Mouse (Mus musculus): ENCODE measurements around the gene Gm49366.
"Not testable (repeated sequence)": the region's sequence is repeated elsewhere in the genome, so short reads cannot be mapped to it uniquely, and the experiment has no call there.

Gm49366 gene

DNA sequence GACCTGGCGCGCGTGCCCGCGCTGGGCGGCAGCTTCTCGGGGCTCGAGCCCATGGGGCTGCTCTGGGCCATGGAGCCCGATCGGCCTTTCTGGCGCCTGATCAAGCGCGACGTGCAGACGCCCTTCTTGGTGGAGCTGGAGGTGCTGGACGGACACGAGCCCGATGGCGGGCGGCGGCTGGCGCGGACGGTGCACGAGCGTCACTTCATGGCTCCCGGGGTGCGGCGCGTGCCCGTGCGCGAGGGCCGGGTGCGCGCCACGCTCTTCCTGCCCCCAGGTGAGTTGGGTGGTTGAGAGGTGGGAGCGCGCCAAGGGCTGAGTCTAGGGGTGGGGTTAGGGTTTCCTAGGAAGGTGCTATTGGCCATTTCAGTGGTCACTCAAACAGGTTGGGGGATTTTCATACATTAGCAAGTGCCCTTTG is at the start of gene Gm49366:
Gene Gm49366, plus strand, starts transcription at position 245 of the 421 bp plus-strand sequence.
- DNase-seq (ENCODE audit: low spot score in 2 of 2): not testable (repeated sequence)

DNA sequence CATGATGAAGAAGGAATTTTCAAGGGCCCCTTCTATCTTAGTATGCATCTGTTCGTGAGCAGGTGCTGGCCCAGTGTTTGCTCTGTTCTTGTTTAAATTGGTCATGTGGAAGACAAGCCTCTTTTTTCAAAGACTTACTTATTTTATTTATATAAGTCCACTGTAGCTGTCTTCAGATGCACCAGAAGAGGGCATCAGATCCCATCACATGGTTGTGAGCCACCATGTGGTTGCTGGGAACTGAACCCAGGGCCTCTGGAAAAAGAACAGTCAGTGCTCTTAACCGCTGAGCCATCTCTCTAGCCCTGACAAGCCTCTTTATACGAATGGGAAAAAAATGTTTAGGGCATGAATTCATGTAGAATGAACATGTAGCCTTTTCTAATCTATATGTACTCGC is 49.4 kb upstream of the Gm49366 start:
- DNase-seq (ENCODE audit: low spot score in 2 of 2): no peak

GRCm38 (mm10) chr12:83997221-83997620 is 41.5 kb upstream of the Gm49366 start:
- DNase-seq (ENCODE audit: low spot score in 2 of 2): peak in 1 of 2 experiments; percentile 26

DNA sequence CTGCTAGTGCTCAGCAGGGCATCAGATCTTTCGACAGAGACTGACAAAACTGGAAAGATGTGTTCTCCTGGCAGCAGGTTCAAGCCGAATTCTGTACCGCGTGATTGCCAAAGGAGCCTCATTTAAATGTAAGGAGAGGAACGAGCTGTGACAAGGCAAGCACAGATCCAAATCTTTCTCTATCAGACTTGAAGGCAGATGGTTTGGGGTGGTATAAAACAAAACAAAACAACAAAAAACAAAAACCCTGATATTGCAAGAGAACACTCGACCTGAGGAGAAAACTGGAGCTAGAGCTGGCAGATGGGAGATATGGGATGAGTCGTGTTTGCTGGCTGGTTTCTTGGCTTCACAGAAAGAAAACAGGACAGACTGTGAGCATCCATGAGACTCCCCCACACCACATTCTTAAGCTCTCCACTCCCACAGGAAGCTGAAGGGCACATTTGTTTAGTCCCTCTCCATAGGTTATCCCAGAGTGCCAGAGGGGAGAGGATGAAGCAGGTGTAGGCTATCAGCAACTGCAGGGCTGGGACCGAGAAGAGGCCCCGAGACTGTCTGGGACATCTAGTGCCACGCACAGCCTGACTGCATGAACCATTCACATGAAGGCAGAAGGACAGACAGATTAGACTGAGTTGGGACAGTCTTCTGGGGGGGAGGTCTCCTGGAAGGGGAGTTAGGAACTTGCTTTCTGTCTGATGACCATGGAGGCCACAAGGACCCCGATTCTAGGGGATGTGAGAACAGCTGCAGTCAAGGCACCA is 40.2 kb upstream of the Gm49366 start:
- no peak for DNase-seq (ENCODE audit: low spot score in 2 of 2)

GRCm38 (mm10) chr12:83999237-83999636 is 39.5 kb upstream of the Gm49366 start:
- DNase-seq (ENCODE audit: low spot score in 2 of 2): peak; percentile 18 to 27

DNA sequence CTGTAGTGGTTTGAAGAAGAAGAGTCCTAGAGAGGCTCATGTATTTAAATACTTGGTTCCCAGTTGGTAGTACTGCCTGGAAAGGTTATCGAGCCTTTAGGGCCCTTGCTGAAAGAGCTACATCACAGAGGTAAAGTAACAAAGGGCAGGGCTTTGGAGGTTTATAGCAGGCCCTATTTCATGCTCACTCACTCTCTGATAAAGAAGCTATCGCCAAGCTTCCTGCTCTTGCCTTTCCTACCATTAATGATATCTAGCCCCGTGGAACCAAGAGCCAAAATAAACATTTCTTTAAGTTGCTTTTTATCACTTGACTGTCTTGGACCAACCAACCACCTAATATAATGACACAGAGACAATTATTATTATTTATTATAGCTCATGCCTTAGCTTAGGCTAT is 38.3 kb upstream of the Gm49366 start:
- DNase-seq (ENCODE audit: low spot score in 2 of 2): no peak

- no peak for DNase-seq (ENCODE audit: low spot score in 2 of 2)
These were observed 34.9 kb upstream of the Gm49366 start for GRCm38 (mm10) chr12:84003866-84004265.

DNA sequence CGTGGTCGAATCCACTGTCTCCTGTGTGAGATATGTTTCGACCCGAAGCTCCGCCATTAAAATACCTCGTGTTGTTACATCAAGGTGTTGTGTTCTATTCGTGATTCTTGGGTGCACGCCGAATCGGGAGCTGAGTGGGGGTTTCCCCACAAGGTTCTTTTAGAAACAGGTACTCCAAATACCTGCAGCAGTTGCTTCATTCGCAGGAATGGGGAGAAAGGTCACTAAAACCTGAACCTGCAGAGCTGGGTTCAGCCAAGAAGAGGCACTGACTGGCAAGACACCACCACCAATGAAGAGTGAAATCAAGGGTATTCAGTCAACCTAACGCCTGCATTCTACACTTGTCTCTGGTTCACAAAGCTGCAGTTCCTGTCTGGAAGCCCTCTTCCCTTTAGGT is 30.5 kb upstream of the Gm49366 start:
- DNase-seq (ENCODE audit: low spot score in 2 of 2): no peak

DNA sequence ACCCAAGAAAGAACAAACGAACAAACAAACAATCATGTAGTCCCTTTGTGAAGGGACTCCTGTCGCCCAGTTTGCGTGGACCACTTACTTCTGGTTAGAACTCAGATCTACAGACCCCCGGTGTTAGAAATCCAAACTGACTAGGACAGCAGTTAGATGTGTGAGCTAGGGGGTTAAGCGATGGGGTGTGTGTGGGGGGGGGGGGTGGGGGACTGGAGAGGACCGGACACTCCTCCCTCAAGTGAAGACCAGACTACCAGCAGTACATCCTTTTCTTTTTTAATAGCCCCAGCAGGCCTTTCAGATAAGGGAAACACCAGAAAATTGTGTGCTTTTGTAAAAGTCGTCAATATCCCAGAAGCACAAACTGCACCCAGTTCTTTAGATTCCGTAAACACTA is 30.0 kb upstream of the Gm49366 start:
- no peak for DNase-seq (ENCODE audit: low spot score in 2 of 2)

- DNase-seq (ENCODE audit: low spot score in 2 of 2): peak; percentile 22 to 26
These were observed 29.4 kb upstream of the Gm49366 start, which contains the start of gene Acot1 for GRCm38 (mm10) chr12:84009171-84009965. TSS of gene Acot1 (plus strand) at chr12:84009490.

- no peak for DNase-seq (ENCODE audit: low spot score in 2 of 2)
These were observed 28.5 kb upstream of the Gm49366 start for GRCm38 (mm10) chr12:84010201-84010600.

GRCm38 (mm10) chr12:84011251-84012040 is 27.3 kb upstream of the Gm49366 start:
- no peak for DNase-seq (ENCODE audit: low spot score in 2 of 2)

DNA sequence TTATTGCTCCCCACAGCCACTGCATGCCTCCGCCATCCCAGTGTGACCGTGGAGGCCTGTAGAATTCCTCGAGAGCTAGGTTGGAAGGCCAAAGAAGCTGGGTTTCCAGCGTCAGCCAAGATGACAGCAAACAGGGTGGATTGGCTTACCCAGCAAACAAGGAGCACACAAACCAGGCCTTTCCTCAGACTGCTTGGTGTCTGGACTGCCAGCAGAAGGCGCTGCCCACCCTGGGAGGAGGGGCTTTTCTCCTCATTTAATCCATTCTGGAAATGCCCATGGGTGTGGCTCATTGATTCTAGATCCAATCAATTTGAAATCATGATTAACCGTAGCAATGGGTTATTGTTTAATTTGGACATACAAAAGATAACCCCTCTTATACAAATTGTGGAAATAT is 25.6 kb upstream of the Gm49366 start:
- no peak for DNase-seq (ENCODE audit: low spot score in 2 of 2)

GRCm38 (mm10) chr12:84013701-84014100 is 25.0 kb upstream of the Gm49366 start:
- DNase-seq (ENCODE audit: low spot score in 2 of 2): no peak

GRCm38 (mm10) chr12:84020528-84020927 is 18.2 kb upstream of the Gm49366 start:
- DNase-seq (ENCODE audit: low spot score in 2 of 2): peak; percentile 49 to 59

- not testable (repeated sequence) for DNase-seq (ENCODE audit: low spot score in 2 of 2)
These were observed 16.5 kb upstream of the Gm49366 start for GRCm38 (mm10) chr12:84022266-84022665.

DNA sequence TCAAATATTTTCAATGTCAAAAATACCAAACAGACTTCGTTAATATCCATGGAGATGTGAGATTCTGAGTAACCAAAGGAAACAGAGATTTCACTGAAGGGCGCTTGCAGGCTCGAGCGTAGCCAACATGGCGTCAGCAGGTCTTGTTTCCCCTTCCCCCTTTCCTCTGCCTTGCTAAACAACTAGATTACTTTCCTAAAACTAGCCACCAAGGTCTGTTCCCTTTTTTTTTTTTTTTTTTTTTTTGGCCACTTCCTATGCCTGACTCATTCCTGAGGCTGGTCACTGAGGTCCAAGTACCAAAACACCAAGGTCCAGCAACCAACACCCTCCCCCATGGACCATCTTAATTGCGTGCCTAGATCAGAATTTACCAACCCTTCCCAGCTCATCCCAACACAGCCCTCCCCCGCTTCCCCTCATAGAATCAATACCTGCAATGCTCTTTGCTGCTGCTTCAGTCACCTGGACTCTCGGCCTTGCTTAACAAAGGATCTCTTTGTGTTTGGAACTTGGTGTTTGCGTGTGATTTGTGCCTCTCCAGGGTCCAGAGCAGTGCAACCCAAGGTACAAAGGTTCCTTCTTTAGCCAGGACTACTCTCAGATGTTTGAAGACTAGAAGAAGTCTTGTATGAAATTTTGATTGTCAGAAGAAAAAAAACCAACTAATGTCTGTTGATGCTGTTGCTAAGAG is 15.5 kb upstream of the Gm49366 start:
- DNase-seq (ENCODE audit: low spot score in 2 of 2): no peak

- DNase-seq (ENCODE audit: low spot score in 2 of 2): no peak
These were observed 12.8 kb upstream of the Gm49366 start for GRCm38 (mm10) chr12:84025888-84026287.

- not testable (repeated sequence) for DNase-seq (ENCODE audit: low spot score in 2 of 2)
These were observed 10.4 kb upstream of the Gm49366 start for GRCm38 (mm10) chr12:84028328-84028727.

GRCm38 (mm10) chr12:84029043-84029442 is 9.7 kb upstream of the Gm49366 start:
- not testable (repeated sequence) for DNase-seq (ENCODE audit: low spot score in 2 of 2)

- peak; percentile 54 to 71 for DNase-seq (ENCODE audit: low spot score in 2 of 2)
These were observed 7.9 kb upstream of the Gm49366 start for GRCm38 (mm10) chr12:84030659-84031332.

Data from spleen, postnatal 36 days (tissue).